Mouse (Mus musculus): ENCODE measurements around the gene Veph1.

- TF ChIP-seq CTCF (IDR thresholded peaks at IDR 0.05; ENCODE audit: borderline replicate concordance, control insufficient read depth, extremely low read depth, insufficient read depth, low read length, poor library complexity) (no peak), POLR2A (IDR thresholded peaks at IDR 0.05; ENCODE audit: control insufficient read depth, extremely low read depth, insufficient read depth, low read length, poor library complexity) (no peak)
Measured at GRCm38 (mm10) chr3:66056912-66057311, 239.7 kb downstream of the Veph1 start.
